Mouse (Mus musculus) midbrain, postnatal 0 days (tissue): ENCODE measurements around the gene Gm10912. TPM values are rescaled to one million over a fixed set of nuclear protein-coding genes. Genes with fewer than 3 reads are reported as not detected.

Source experiments
- ATAC-seq: fragments of 200-750 bp; cut with Nextera tagmentation; 2 replicates; pipeline ENCODE4 v1.8.0; 2017; ENCODE audit warnings: moderate number of reproducible peaks, mild to moderate bottlenecking, moderate TSS enrichment, moderate library complexity; ENCODE audit not compliant: low FRiP score
- DNase-seq: peaks from one replicate; pipeline ENCODE4 v3.0.0-alpha.2; 2015; ENCODE audit warnings: low spot score
- H3K27ac ChIP-seq: fragments of 300-500 bp; sonication (generic); 2 replicates; pipeline ENCODE4 v1.5.1; 2014; ENCODE audit warnings: low read depth, mild to moderate bottlenecking, low read length, mixed read lengths
- H3K27me3 ChIP-seq: fragments of 300-500 bp; sonication (generic); 2 replicates; pipeline ENCODE4 v1.6.1; 2014; ENCODE audit warnings: low read length, control low read depth, mixed read lengths; ENCODE audit not compliant: insufficient read depth
- H3K36me3 ChIP-seq: fragments of 300-500 bp; sonication (generic); 2 replicates; pipeline ENCODE4 v1.6.1; 2014; ENCODE audit warnings: low read length, control low read depth, mixed read lengths; ENCODE audit not compliant: insufficient read depth
- H3K4me1 ChIP-seq: fragments of 300-500 bp; sonication (generic); 2 replicates; pipeline ENCODE4 v1.6.1; 2014; ENCODE audit warnings: mild to moderate bottlenecking, control low read depth, antibody characterized with exemption, low read length, mixed read lengths; ENCODE audit not compliant: insufficient read depth
- H3K4me2 ChIP-seq: fragments of 300-500 bp; sonication (generic); 2 replicates; pipeline ENCODE4 v1.6.1; 2014; ENCODE audit warnings: low read depth, mild to moderate bottlenecking, low read length, mixed read lengths; ENCODE audit not compliant: poor library complexity, severe bottlenecking
- H3K4me3 ChIP-seq: fragments of 300-500 bp; sonication (generic); 2 replicates; pipeline ENCODE4 v1.5.1; 2014; ENCODE audit warnings: low read depth, mild to moderate bottlenecking, low read length, moderate library complexity
- H3K9ac ChIP-seq: fragments of 300-500 bp; sonication (generic); replicated peaks from 2 replicates; pipeline ENCODE4 v1.6.1; 2014; ENCODE audit warnings: mild to moderate bottlenecking, low read length, moderate library complexity, mixed read lengths; ENCODE audit not compliant: poor library complexity, severe bottlenecking
- H3K9me3 ChIP-seq: fragments of 300-500 bp; sonication (generic); 2 replicates; pipeline ENCODE4 v1.6.1; 2016; ENCODE audit warnings: low read length, control low read depth
- CTCF ChIP-seq: IDR thresholded peaks from 2 replicates; pipeline ENCODE4 v1.5.1; 2016; ENCODE audit warnings: antibody characterized with exemption, mild to moderate bottlenecking
- WGBS: fragments of 180-500 bp; shearing (Covaris S2); extraction: QIAGEN DNeasy Blood & Tissue Kit; methylation state at CpG from one replicate; pipeline ENCODE4 v1.1.7; 2014; 5-methylcytosine and 5-hydroxymethylcytosine counted together
- polyA plus RNA-seq: library from polyadenylated mRNA; unstranded; fragments of >200 nt; fragmentation: Nextera tagmentation; extraction: Ambion mirVana; gene quantifications from 2 replicates; pipeline ENCODE4 v1.2.1, GENCODE M21; 2015
- total RNA-seq: library from RNA; depleted of rRNA; stranded (reverse); fragments of >200 nt; gene quantifications from 2 replicates; pipeline ENCODE4 v1.2.3, GENCODE M21; 2014

Gm10912 gene
- total and polyA plus RNA-seq, 2 experiments from 2014 or later, result not detected

DNA sequence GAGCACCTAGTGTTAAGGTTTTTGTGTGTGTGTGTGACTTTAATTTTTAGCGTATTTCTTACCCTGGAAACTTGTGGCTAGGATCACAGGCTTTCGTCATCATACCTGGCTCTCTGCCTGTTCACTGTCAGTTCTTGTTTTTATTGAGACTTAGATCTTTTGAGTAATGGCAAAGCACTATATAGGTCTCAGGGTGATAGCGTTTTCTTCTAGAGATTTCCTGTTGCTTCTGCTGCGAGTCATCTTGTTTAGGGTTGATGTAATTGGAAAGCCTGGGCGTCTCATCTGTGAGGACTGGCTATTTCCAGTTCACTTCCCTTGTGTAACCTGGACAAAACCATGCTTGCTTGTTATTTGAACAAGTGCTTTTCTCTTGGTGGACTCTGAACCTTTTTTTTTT is 24.0 kb upstream of the Gm10912 start:
- Histone ChIP-seq H3K9me3 (no peaks in the 10 kb centered on the region), H3K4me2 (no peak overlapping the region), H3K9ac (no peak overlapping the region), H3K4me1 (no peaks in the 10 kb centered on the region), H3K4me3 (no peak overlapping the region), H3K27me3 (no peaks in the 10 kb centered on the region), H3K27ac (no peak overlapping the region), H3K36me3 (peaks cover 25% of the 10 kb centered on the region)
- no peak for DNase-seq
- no peak for ATAC-seq
- 82% methylated on average over 5 of the region's 5 CpGs for WGBS
- no peak for TF ChIP-seq CTCF

DNA sequence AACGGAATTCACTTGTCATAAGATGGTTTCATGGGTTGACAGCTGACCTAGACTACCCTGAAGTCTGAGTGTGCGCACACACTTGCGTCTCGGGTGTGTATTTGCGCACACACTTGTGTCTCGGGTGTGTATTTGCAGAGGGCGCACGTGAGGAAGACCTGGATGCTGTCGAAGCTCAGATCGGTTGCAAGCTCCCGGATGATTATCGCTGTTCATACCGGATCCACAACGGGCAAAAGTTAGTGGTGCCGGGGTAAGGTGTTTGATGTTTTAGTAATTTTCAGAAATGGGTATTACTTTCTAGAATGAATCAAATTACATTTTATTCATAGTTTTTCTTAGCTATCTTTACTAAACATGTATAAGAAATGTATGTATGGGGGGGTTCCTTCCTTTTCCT is 22.9 kb upstream of the Gm10912 start:
- H3K27ac ChIP-seq, result no peak overlapping the region
- WGBS, result 97% methylated on average over 15 of the region's 15 CpGs

DNA sequence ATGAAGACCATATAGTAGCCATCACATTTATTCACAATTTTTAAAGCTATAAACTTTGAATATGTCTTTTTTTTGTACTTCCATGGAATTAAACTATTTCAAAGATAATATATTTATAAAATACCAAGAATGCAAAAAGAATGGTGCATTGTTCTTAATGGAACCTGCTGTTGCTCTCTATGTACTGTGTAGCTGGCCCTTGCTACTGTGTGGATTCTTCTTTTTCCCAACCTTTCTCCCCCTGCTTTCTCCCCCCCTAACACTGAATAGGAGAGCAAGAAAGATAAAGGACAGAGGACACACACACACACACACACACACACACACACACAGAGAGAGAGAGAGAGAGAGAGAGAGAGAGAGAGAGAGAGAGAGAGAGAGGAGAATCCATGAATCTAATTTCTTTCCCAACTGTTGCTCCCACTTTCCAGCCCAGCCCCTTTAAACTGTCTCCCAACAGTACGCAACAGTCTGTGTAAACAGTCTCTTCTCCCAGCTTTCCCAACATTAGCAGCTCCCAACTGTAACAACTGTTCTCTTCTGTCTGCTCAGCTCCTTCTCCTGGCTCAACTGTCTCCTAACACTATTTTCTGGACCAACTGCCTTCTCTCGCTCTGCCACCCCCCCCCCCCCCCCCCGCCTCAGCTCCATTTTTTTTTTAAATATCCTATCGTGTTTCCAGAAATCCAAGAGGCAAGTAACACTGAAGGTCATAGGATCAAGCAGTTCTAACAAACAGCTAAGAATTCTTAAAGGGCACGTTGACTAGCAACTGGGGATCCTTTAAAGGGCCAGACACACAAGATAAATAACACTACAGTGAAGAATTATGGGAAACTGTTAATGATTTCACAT is 21.8 kb upstream of the Gm10912 start:
- Histone ChIP-seq H3K4me3 (no peak overlapping the region), H3K9ac (no peak overlapping the region), H3K27me3 (no peaks in the 10 kb centered on the region), H3K4me1 (no peaks in the 10 kb centered on the region), H3K9me3 (no peaks in the 10 kb centered on the region), H3K27ac (no peak overlapping the region), H3K4me2 (no peak overlapping the region), H3K36me3 (peaks cover 28% of the 10 kb centered on the region)
- TF ChIP-seq CTCF, result no peak
- ATAC-seq (no peak), DNase-seq (no peak)
- 56% methylated on average over 5 of the region's 5 CpGs for WGBS

More for the DNA sequence above, 22.9 kb upstream of the Gm10912 start:
- Histone ChIP-seq H3K4me2 (no peak overlapping the region), H3K36me3 (peaks cover 24% of the 10 kb centered on the region), H3K9ac (no peak overlapping the region), H3K27me3 (no peaks in the 10 kb centered on the region), H3K4me1 (no peaks in the 10 kb centered on the region), H3K4me3 (no peak overlapping the region), H3K9me3 (no peaks in the 10 kb centered on the region)
- no peak for ATAC-seq
- no peak for DNase-seq
- no peak for TF ChIP-seq CTCF

DNA sequence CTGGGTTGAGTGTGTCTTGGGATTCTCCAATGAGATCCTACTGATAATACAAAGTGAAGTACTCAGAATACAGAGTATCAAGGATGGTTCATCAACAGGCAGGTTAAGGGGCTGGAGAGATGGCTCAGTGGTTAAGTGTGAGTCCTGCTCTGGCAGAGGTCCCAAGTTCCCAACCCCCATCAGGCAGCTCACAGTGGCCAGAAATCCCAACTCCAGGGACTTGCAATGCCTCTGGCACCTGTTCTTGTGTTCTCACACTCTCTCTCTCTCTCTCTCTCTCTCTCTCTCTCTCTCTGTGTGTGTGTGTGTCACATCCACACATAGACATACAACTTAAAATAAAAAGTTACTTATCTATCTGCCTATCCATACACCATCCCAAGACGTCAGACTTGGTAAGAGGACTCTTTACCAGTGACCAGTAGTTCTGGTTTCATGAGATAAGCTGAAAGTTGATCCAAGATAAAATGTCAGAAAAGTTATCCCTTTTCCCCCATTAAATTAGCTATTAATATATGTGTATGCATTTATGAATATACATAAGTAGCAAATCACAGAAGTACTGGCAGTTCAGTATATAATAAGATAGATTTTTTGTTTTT is 21.0 kb upstream of the Gm10912 start:
- no peak for ATAC-seq
- WGBS, result 88% methylated on average over 1 of the region's 1 CpGs
- H3K36me3 ChIP-seq, result peaks cover 29% of the 10 kb centered on the region

DNA sequence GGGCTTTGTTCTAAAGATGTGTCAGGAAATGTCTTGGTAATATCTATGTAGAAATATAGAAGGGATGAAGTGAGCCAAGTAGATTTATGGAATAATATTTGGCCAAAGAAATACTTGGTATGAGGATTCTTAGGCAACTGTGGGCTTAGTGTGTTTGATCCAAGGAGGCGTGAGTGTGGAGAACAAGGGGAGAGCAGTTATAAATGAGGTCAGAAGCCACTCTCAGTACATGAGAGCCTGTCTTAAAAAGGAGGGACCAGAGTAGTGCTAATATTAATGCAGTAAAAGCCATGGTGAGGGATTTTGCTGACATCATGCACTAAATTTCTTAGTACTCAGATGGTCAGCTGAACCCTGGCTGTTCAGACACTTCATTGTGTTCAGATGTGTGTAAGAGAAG is 7.2 kb upstream of the Gm10912 start:
- H3K36me3 ChIP-seq, result peaks cover 31% of the 10 kb centered on the region
- 94% methylated on average over 1 of the region's 1 CpGs for WGBS

More for the DNA sequence above, 21.0 kb upstream of the Gm10912 start:
- H3K27ac ChIP-seq, result no peak overlapping the region
- TF ChIP-seq CTCF, result no peak
- H3K4me1 ChIP-seq, result no peaks in the 10 kb centered on the region
- no peak overlapping the region for H3K4me2 ChIP-seq
- DNase-seq, result no peak
- H3K9me3 ChIP-seq, result no peaks in the 10 kb centered on the region
- no peak overlapping the region for H3K4me3 ChIP-seq
- no peak overlapping the region for H3K9ac ChIP-seq
- no peaks in the 10 kb centered on the region for H3K27me3 ChIP-seq

DNA sequence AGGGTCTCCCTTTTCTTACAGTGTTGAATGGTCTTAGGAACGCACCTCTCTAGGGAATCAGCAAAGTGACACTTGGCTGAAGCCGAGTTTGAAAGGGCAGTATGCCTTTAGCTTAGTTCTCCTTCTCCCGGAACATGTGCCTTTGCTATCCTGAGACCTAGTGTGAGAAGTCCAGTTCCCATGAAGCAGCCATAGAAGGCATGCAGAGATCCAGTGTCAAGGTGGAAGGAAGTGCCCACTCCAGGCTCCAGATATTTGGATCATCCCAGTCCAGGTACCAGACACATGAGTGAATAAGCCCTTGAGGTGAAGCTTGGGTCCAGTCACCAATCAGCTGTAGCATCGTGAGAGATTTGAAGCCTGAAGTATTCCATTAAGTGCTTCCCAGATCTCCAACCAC is 6.7 kb upstream of the Gm10912 start:
- no peak overlapping the region for H3K9ac ChIP-seq
- H3K9me3 ChIP-seq, result no peaks in the 10 kb centered on the region
- H3K27me3 ChIP-seq, result no peaks in the 10 kb centered on the region
- no peak overlapping the region for H3K4me3 ChIP-seq
- H3K36me3 ChIP-seq, result peaks cover 28% of the 10 kb centered on the region
- no peak overlapping the region for H3K4me2 ChIP-seq
- H3K4me1 ChIP-seq, result no peaks in the 10 kb centered on the region
- WGBS, result 96% methylated on average over 4 of the region's 4 CpGs
- TF ChIP-seq CTCF, result no peak
- no peak overlapping the region for H3K27ac ChIP-seq
- DNase-seq, result no peak
- ATAC-seq, result no peak

More for the DNA sequence above, 7.2 kb upstream of the Gm10912 start:
- Histone ChIP-seq H3K27ac (no peak overlapping the region), H3K27me3 (no peaks in the 10 kb centered on the region), H3K4me3 (no peak overlapping the region), H3K9ac (no peak overlapping the region), H3K4me2 (no peak overlapping the region), H3K4me1 (no peaks in the 10 kb centered on the region), H3K9me3 (no peaks in the 10 kb centered on the region)
- no peak for DNase-seq
- TF ChIP-seq CTCF, result no peak
- no peak for ATAC-seq
